ENCODE assay signal across 8 mouse cellular contexts in genomic region chr19:32754188-32755000, GRCm38 (mm10). TPM values are rescaled to one million over a fixed set of nuclear protein-coding genes. Genes with fewer than 3 reads are reported as not detected.
DNase-seq lines count a peak whose midpoint lies in the region; ATAC-seq lines count a peak whose summit lies in the region.

No protein-coding gene starts in this region.

- H3K4me1 ChIP-seq in kidney, embryonic 15.5 days: peaks cover 17% of the 10 kb centered on the region
- H3K4me1 ChIP-seq in hindbrain, embryonic 15.5 days (replicated peaks): peaks cover 14% of the 10 kb centered on the region
- peaks cover 15% of the 10 kb centered on the region for H3K4me1 ChIP-seq in neural tube, embryonic 15.5 days

- no peak overlapping the region for H3K4me3 ChIP-seq in kidney, embryonic 15.5 days (replicated peaks)
- no peak overlapping the region for H3K4me3 ChIP-seq in hindbrain, embryonic 15.5 days
- H3K4me3 ChIP-seq in neural tube, embryonic 15.5 days (replicated peaks): peak overlapping the region; percentile 97; the same call in 1 of the 2 replicates

- H3K9me3 ChIP-seq in kidney, embryonic 15.5 days (replicated peaks): no peaks in the 10 kb centered on the region
- H3K9me3 ChIP-seq in hindbrain, embryonic 15.5 days: no peaks in the 10 kb centered on the region
- no peaks in the 10 kb centered on the region for H3K9me3 ChIP-seq in neural tube, embryonic 15.5 days (replicated peaks)

- no peaks in the 10 kb centered on the region for H3K36me3 ChIP-seq in kidney, embryonic 15.5 days
- no peaks in the 10 kb centered on the region for H3K36me3 ChIP-seq in hindbrain, embryonic 15.5 days
- H3K36me3 ChIP-seq in neural tube, embryonic 15.5 days: no peaks in the 10 kb centered on the region

- no peak for DNase-seq in kidney, adult 11 months
- peak; percentile 61 for DNase-seq in cerebellum, adult 9-10 months
- DNase-seq in urinary bladder, postnatal 25 days (ENCODE audit: low spot score): no peak
- DNase-seq in testis, postnatal 10 days (ENCODE audit: low spot score): no peak

- no peak for ATAC-seq in kidney, embryonic 15.5 days (replicated peaks; ENCODE audit: low FRiP score)
- ATAC-seq in hindbrain, embryonic 15.5 days (ENCODE audit: low FRiP score, low read depth): no peak
- no peak for ATAC-seq in neural tube, embryonic 15.5 days (ENCODE audit: low FRiP score)
- ATAC-seq in inflammation-experienced regulatory T-cells, adult 6 months: no peak

- H3K27ac ChIP-seq in kidney, embryonic 15.5 days: no peak overlapping the region
- H3K27ac ChIP-seq in hindbrain, embryonic 15.5 days (replicated peaks): no peak overlapping the region
- H3K27ac ChIP-seq in neural tube, embryonic 15.5 days (replicated peaks): peak overlapping the region; percentile 97

- WGBS in kidney, embryonic 15.5 days: 20% methylated on average over 15 of the region's 15 CpGs
- 13% methylated on average over 15 of the region's 15 CpGs for WGBS in hindbrain, embryonic 15.5 days
- WGBS in neural tube, embryonic 15.5 days: 12% methylated on average over 15 of the region's 15 CpGs

- peak overlapping the region; percentile 93 for H3K4me2 ChIP-seq in kidney, embryonic 15.5 days
- peak overlapping the region; percentile 98 for H3K4me2 ChIP-seq in hindbrain, embryonic 15.5 days
- H3K4me2 ChIP-seq in neural tube, embryonic 15.5 days: peak overlapping the region; percentile 91

- H3K27me3 ChIP-seq in kidney, embryonic 15.5 days: peaks cover 5% of the 10 kb centered on the region; the same call in 1 of the 2 replicates
- H3K27me3 ChIP-seq in hindbrain, embryonic 15.5 days: no peaks in the 10 kb centered on the region
- no peaks in the 10 kb centered on the region for H3K27me3 ChIP-seq in neural tube, embryonic 15.5 days (replicated peaks)

- no peak overlapping the region for H3K9ac ChIP-seq in kidney, embryonic 15.5 days
- H3K9ac ChIP-seq in hindbrain, embryonic 15.5 days: peak overlapping the region; percentile 25; the same call in 1 of the 2 replicates
- 0 out of 2 replicates have a peak overlapping the region, but pooled peaks have one; percentile 85 for H3K9ac ChIP-seq in neural tube, embryonic 15.5 days (replicated peaks)

RNA-seq across cellular contexts. Expression of gene Pten, which starts 2.9 kb away (rescaled TPM):
- 8.3 and 8.7 TPM in 2 replicates for polyA plus RNA-seq in kidney, embryonic 15.5 days (2015; fragmentation: Nextera tagmentation; extraction: Ambion mirVana)
- 10.6 and 13.5 TPM in 2 replicates for polyA plus RNA-seq in hindbrain, embryonic 15.5 days (2015; fragmentation: Nextera tagmentation; extraction: Ambion mirVana)
- 12.2 and 12.9 TPM in 2 replicates for polyA plus RNA-seq in neural tube, embryonic 15.5 days (2015; fragmentation: Nextera tagmentation; extraction: Ambion mirVana)
- 10 to 100 TPM; 13.6 to 17.2 (median 16.0) TPM for polyA plus RNA-seq in inflammation-experienced regulatory T-cells, adult 6 months (2017; shearing (Covaris generic))

RNA-seq across cellular contexts. Expression of gene Atad1, which starts 14.8 kb away (rescaled TPM):
- 82.5 and 85.7 TPM in 2 replicates for polyA plus RNA-seq in kidney, embryonic 15.5 days (2015; fragmentation: Nextera tagmentation; extraction: Ambion mirVana)
- polyA plus RNA-seq in hindbrain, embryonic 15.5 days (2015; fragmentation: Nextera tagmentation; extraction: Ambion mirVana): 109 and 112 TPM in 2 replicates
- polyA plus RNA-seq in neural tube, embryonic 15.5 days (2015; fragmentation: Nextera tagmentation; extraction: Ambion mirVana): 105 and 109 TPM in 2 replicates
- polyA plus RNA-seq in inflammation-experienced regulatory T-cells, adult 6 months (2017; shearing (Covaris generic)): 100 to 1,000 TPM in 1 of 3 experiments, 10 to 100 TPM in 2; 92.3 to 115 (median 99.8) TPM
